Mouse (Mus musculus): ENCODE data around the gene Gls.

DNA sequence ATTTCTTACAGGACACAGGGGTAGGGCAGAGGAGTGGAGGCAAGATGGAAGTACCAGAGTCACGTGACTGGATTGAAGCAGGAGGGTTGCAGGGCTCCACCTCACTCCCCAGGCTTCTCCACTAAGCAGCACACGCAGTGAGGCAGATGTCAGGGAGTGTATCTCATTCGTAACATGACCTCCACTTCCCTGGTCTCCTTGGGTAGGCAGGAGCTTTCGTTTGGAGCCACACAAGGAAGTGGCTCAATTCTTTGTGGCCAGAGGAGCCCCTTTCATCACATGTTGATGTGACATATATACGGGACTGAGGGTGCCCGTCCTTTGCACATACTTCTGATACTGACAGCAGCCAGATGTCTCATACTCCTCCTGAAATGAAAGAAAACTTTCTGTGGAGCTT, 103.2 kb downstream of the Gls start:
- TF ChIP-seq CTCF (IDR thresholded peaks at IDR 0.05; ENCODE audit: insufficient read depth, low read length) = no peak
- no peak for TF ChIP-seq POLR2A (IDR thresholded peaks at IDR 0.05; ENCODE audit: borderline replicate concordance, extremely low read depth, low read depth, low read length)
